Mouse (Mus musculus): ENCODE data around the gene Ebf3. TPM values are rescaled to one million over a fixed set of nuclear protein-coding genes. Genes with fewer than 3 reads are reported as not detected.
A peak's percentile ranks its signal among the peaks of the same experiment; 100 is the strongest.

Ebf3 gene
- polyA plus RNA-seq, 1 experiment from 2014 or later = 12.9 TPM

DNA sequence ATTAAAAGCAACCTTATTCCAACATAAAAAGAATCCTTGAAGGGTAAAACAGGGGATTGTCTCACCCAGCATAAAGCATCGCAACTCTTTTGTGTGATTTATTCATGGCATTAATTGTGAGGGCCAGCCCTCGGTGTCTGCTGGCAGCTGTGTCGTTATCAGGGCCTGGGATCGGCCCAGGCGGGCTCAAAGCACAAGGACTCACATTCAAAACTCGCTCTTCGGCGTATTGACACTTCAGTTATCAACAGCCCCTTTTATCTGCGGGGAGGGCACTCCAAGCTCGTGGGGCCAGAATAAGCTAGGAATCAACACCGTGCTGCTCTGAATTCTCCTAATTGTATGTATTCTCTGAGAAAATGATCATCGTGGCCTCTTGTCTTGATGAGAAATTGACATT lies 122.4 kb downstream of the Ebf3 start:
- H3K4me2 ChIP-seq (ENCODE audit: low read depth) = no peak overlapping the region
- ATAC-seq (ENCODE audit: insufficient read depth, low FRiP score, low TSS enrichment) (no peak), DNase-seq (ENCODE audit: low spot score) (no peak)
- H3K9ac ChIP-seq (ENCODE audit: low read length) = no peak overlapping the region
- H3K27ac ChIP-seq (ENCODE audit: low read depth, low read length) = 0 out of 2 replicates have a peak overlapping the region, but pooled peaks have one; percentile 29
- peaks cover 2% of the 10 kb centered on the region; the same call in 1 of the 2 replicates for H3K36me3 ChIP-seq (ENCODE audit: control insufficient read depth, insufficient read depth, low read length)
- 57% methylated on average over 12 of the region's 12 CpGs for WGBS
- H3K4me1 ChIP-seq (ENCODE audit: control insufficient read depth, insufficient read depth, low read length) = no peaks in the 10 kb centered on the region
- no peaks in the 10 kb centered on the region for H3K27me3 ChIP-seq (ENCODE audit: control insufficient read depth, insufficient read depth, low read length)
- H3K9me3 ChIP-seq (ENCODE audit: control insufficient read depth, low read length) = no peaks in the 10 kb centered on the region
- no peak overlapping the region for H3K4me3 ChIP-seq (ENCODE audit: low read depth, low read length)

DNA sequence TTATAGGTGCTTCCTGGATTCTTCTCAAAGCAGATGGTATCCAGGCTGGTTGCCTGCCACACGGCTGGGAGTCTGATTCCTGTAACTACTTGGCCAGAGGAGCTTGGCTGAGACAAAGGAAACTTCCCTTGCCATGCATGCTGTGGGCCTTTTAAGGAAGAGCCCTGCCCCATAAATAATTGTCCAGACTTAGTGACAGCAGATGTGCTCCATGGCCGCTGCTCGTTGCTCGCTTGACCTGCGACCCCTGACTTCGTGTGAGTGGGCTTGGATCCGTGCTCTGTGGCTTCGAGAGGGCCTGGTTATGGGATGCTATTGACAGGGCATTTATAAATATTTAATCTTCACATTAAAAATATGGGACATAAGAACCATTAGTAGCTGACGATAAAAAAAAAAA lies 142.0 kb downstream of the Ebf3 start:
- no peak overlapping the region for H3K9ac ChIP-seq (ENCODE audit: low read length)
- WGBS = 19% methylated on average over 9 of the region's 9 CpGs
- no peaks in the 10 kb centered on the region for H3K36me3 ChIP-seq (ENCODE audit: control insufficient read depth, insufficient read depth, low read length)
- H3K27me3 ChIP-seq (ENCODE audit: control insufficient read depth, insufficient read depth, low read length) = no peaks in the 10 kb centered on the region
- 0 out of 2 replicates have a peak, but pooled peaks cover 4% of the 10 kb centered on the region for H3K4me1 ChIP-seq (ENCODE audit: control insufficient read depth, insufficient read depth, low read length)
- H3K9me3 ChIP-seq (ENCODE audit: control insufficient read depth, low read length) = no peaks in the 10 kb centered on the region
- H3K4me2 ChIP-seq (ENCODE audit: low read depth) = no peak overlapping the region
- no peak overlapping the region for H3K4me3 ChIP-seq (ENCODE audit: low read depth, low read length)
- peak; percentile 44 for DNase-seq (ENCODE audit: low spot score)
- peak overlapping the region; percentile 60; the same call in 1 of the 2 replicates for H3K27ac ChIP-seq (ENCODE audit: low read depth, low read length)
- no peak for ATAC-seq (ENCODE audit: insufficient read depth, low FRiP score, low TSS enrichment)

DNA sequence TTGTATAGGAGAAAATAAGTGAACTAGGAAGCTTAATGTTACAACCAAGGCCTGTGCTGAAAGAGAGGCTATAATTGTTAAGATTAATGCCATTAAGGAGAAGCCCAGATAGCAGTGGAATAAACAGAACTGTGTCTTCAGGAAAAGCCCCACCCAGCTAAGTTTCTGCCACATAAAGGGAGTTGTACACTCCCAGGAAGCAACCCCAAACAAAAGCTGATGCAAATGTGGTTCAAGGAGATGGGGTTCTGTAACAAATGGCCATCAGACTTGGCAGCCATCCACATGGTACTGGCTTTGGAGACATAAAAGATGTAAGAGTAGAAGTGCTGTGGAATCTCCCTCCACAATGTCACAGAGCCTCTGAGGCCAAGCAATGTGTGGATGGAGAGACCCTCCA lies 155.2 kb downstream of the Ebf3 start:
- Histone ChIP-seq H3K4me1 (ENCODE audit: control insufficient read depth, insufficient read depth, low read length) (no peaks in the 10 kb centered on the region), H3K9me3 (ENCODE audit: control insufficient read depth, low read length) (no peaks in the 10 kb centered on the region), H3K27me3 (ENCODE audit: control insufficient read depth, insufficient read depth, low read length) (no peaks in the 10 kb centered on the region), H3K27ac (ENCODE audit: low read depth, low read length) (no peak overlapping the region), H3K9ac (ENCODE audit: low read length) (no peak overlapping the region), H3K36me3 (ENCODE audit: control insufficient read depth, insufficient read depth, low read length) (no peaks in the 10 kb centered on the region), H3K4me3 (ENCODE audit: low read depth, low read length) (no peak overlapping the region), H3K4me2 (ENCODE audit: low read depth) (no peak overlapping the region)
- DNase-seq (ENCODE audit: low spot score) (no peak), ATAC-seq (ENCODE audit: insufficient read depth, low FRiP score, low TSS enrichment) (no peak)

DNA sequence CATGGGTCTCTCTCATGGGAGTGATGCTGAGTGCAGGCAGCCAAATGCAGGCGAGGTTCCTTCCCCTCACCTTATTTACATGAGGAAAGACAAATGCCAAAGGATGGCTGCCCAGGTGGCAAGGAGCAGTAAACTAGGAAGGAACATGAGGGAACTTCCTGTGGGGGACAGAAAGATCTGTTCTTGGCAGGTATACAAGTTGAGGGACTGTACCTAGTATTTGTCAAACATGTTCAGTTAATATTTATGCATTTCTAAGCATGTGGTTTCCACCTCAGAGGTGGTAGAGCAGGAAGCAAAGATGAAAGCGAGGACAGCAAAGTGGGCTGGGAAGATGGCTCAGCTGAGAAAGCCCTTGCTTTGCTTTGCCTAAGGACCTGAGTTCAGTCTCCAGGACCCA lies 159.6 kb downstream of the Ebf3 start:
- H3K4me3 ChIP-seq (ENCODE audit: low read depth, low read length) = no peak overlapping the region
- no peak overlapping the region for H3K4me2 ChIP-seq (ENCODE audit: low read depth)
- no peaks in the 10 kb centered on the region for H3K9me3 ChIP-seq (ENCODE audit: control insufficient read depth, low read length)
- no peak overlapping the region for H3K9ac ChIP-seq (ENCODE audit: low read length)
- no peak overlapping the region for H3K27ac ChIP-seq (ENCODE audit: low read depth, low read length)
- no peaks in the 10 kb centered on the region; the same call in 1 of the 2 replicates for H3K4me1 ChIP-seq (ENCODE audit: control insufficient read depth, insufficient read depth, low read length)
- WGBS = 73% methylated on average over 2 of the region's 2 CpGs
- H3K36me3 ChIP-seq (ENCODE audit: control insufficient read depth, insufficient read depth, low read length) = no peaks in the 10 kb centered on the region
- ATAC-seq (ENCODE audit: insufficient read depth, low FRiP score, low TSS enrichment) (no peak), DNase-seq (ENCODE audit: low spot score) (no peak)
- no peaks in the 10 kb centered on the region for H3K27me3 ChIP-seq (ENCODE audit: control insufficient read depth, insufficient read depth, low read length)

DNA sequence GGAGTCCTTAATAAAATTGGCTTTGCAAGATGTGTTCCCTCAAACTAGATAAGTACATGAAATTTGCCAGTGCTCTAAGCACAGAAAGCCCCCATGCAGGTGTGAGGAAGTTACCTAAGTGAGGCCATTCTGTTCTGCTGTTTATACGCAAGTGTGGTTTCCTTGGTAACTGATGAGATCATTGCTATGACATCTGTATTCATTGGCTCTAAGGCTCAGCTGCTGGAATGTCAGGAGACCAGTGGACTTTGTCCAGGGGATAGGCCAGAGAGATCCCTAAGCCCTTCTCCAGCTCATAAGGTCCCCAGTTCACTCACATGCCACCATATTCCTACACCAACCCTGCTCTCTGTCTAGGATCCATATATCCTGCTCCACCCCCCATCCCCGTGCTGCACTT lies 162.4 kb downstream of the Ebf3 start:
- Histone ChIP-seq H3K27ac (ENCODE audit: low read depth, low read length) (no peak overlapping the region), H3K36me3 (ENCODE audit: control insufficient read depth, insufficient read depth, low read length) (no peaks in the 10 kb centered on the region), H3K4me2 (ENCODE audit: low read depth) (no peak overlapping the region), H3K9me3 (ENCODE audit: control insufficient read depth, low read length) (no peaks in the 10 kb centered on the region), H3K4me3 (ENCODE audit: low read depth, low read length) (no peak overlapping the region), H3K27me3 (ENCODE audit: control insufficient read depth, insufficient read depth, low read length) (no peaks in the 10 kb centered on the region), H3K9ac (ENCODE audit: low read length) (no peak overlapping the region), H3K4me1 (ENCODE audit: control insufficient read depth, insufficient read depth, low read length) (peaks cover 4% of the 10 kb centered on the region; the same call in 1 of the 2 replicates)
- DNase-seq (ENCODE audit: low spot score) (no peak), ATAC-seq (ENCODE audit: insufficient read depth, low FRiP score, low TSS enrichment) (no peak)
- 84% methylated on average over 2 of the region's 2 CpGs for WGBS

DNA sequence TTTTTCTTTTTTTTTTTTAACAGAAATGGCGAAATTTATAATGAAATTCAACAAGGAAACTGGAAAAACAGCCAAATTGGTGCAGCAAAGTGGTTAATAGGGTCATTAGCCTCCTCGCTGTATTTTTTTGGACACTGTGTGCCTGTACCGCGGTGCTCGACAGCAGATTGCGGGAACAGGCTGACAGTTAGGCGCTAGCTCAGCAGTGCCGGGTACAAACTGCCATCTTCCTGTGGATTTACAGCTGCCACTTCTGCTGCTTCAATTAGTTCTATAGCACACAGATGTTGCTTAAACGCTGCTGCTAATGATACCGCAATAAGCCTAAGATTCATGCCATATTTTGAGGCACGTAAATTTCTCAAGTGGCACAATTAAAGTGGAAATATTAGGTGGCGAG lies 167.1 kb downstream of the Ebf3 start:
- 63% methylated on average over 12 of the region's 12 CpGs for WGBS
- no peaks in the 10 kb centered on the region for H3K27me3 ChIP-seq (ENCODE audit: control insufficient read depth, insufficient read depth, low read length)
- no peak overlapping the region for H3K27ac ChIP-seq (ENCODE audit: low read depth, low read length)
- H3K9me3 ChIP-seq (ENCODE audit: control insufficient read depth, low read length) = no peaks in the 10 kb centered on the region
- no peaks in the 10 kb centered on the region for H3K36me3 ChIP-seq (ENCODE audit: control insufficient read depth, insufficient read depth, low read length)
- peaks cover 4% of the 10 kb centered on the region; the same call in 1 of the 2 replicates for H3K4me1 ChIP-seq (ENCODE audit: control insufficient read depth, insufficient read depth, low read length)
- ATAC-seq (ENCODE audit: insufficient read depth, low FRiP score, low TSS enrichment) = no peak
- DNase-seq (ENCODE audit: low spot score) = no peak
- no peak overlapping the region for H3K4me2 ChIP-seq (ENCODE audit: low read depth)
- H3K9ac ChIP-seq (ENCODE audit: low read length) = no peak overlapping the region
- no peak overlapping the region for H3K4me3 ChIP-seq (ENCODE audit: low read depth, low read length)

Other genes starting within 250 kb of the Ebf3 start
- 17.4 and 18.9 TPM in 2 replicates for gene 9430038I01Rik, start 96.3 kb upstream of the Ebf3 start, polyA plus RNA-seq (2014; fragmentation: Nextera tagmentation; extraction: Ambion mirVana)
- 345 and 354 TPM in 2 replicates for gene Glrx3, start 123.2 kb upstream of the Ebf3 start, polyA plus RNA-seq (2014; fragmentation: Nextera tagmentation; extraction: Ambion mirVana)

All from neural tube, embryonic 11.5 days (tissue).